Mouse (Mus musculus) left cerebral cortex, adult 8-10 months (tissue): Measurements from ENCODE around the gene Rere. TPM values are rescaled to one million over a fixed set of nuclear protein-coding genes. Genes with fewer than 3 reads are reported as not detected.
A peak's percentile ranks its signal among the peaks of the same experiment; 100 is the strongest.

ENCODE experiments used
- DNase-seq, 2 experiments: peaks; one replicate each; pipeline ENCODE4 v3.0.0; 2022; ENCODE audit warnings: low spot score in 2 of 2
- total RNA-seq, 4 experiments: library from RNA; stranded (reverse); gene quantifications; 2 replicates each; pipeline ENCODE4 v1.2.4; 2022

The Rere gene
- total RNA-seq = 100 to 1,000 TPM in 1 of 4 experiments, 10 to 100 TPM in 3; 86.6 to 105 (median 93.5) TPM

GRCm38 (mm10) chr4:150281018-150281761 is at the start of gene Rere:
Gene Rere, plus strand, starts transcription at chr4:150281646.
- DNase-seq = peak; percentile 95 to 99

DNA sequence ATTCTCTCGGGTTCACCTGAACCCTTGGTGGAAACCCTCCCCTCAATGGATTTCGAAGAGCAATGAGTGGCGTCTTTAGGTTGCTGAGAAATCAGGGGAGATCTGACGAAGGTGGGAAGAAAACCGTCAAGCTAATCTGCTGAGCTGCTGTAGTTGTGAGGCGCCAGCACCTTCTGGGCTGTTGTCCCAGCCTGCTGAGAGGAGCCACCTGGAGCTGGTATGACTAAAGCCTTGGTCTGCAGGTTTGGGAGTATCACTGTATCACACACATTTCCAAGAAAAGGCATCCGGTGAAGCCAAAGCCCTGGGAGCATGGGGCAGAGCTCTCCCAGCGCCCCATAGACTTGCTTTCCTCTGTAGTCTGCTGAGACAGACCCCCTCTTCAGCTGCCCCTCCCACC is 49.6 kb upstream of the Rere start:
- peak in 1 of 2 experiments; percentile 74 for DNase-seq

DNA sequence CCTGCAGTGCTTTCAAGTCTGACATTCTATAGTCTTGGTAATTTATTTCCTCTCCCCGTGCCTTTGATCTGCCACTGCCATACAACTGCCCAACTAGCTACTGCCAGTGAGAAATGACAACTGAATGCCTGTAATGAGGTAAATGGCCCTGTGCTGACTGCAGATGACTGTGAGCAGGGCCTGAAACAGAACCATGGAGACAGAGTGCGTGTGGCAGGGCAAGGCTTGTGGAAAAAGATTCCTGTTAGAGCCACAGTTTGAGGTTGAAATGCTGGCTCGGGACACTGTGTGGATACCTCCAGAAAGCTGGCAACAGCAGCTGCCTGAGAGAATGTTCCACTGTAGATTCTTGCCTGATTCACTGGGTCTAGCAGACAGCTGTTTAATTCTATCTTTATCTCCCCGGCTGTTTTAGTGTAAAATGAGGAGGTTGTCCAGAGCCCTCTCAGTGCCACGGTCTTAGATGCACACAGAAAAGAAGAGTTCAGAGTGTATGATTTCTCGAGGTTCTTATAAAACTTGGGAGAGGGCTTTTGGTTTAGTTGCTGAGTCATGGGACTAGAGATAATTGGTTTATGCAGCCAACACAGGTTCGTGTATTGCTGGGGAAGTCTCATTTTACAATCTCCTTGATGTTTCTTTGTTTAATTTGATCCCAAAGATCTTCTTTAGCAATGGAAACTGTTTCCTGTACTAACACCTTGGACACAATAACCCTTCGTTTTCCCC is 46.7 kb upstream of the Rere start:
- no peak for DNase-seq

- DNase-seq = no peak
Measured at GRCm38 (mm10) chr4:150235585-150235984, 45.9 kb upstream of the Rere start.

- no peak for DNase-seq
Measured at GRCm38 (mm10) chr4:150236031-150236430, 45.4 kb upstream of the Rere start.

DNA sequence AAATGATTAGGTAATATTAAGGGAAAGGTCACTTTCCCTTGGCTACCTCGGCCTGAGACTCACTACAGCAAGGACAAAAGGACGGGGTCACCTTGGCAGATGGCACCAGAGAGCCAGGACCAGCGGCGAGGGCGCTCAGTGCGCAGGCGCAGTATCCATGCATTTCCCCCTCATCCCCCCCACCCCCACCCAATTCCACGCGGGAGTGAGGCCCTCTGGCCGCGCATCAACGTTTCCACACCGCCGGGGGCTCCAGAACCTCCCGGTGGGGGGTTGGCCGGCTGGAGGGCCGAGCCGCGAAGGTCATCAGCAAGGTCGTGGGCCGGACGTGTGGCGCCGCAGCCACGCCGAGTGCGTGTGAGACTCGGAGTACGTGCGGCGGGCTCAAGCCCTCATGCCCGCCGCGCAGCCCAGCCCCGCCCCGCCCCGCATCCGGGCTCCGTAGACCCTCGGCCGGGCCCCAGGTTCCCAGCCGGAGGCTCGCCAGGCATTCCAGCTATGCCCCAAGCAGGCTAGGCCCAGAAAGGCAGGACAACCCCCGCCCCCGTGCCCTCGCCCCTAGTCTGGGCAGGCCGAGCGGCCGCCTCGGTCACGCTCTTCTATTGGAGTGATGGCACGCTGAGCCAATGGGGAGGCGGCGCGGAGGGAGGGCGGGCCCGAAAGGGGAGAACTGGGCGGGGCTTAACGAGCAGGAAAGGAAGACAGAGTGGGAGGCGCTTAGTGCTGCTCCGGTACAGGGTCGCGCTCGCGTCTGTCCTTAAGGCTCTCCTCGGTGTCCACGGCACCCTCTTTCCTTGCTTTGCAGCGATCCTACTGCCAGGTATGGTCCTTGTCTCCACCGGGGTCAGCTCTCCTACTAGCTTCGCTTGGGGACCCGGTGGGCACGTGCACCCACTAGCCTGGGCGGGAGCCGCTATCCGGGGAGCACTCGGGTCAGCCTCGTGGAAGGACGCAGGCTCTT is 44.6 kb upstream of the Rere start, which contains the start of gene Eno1:
Eno1 (plus strand) TSS at position 201 of the 961 bp plus-strand sequence.
- peak; percentile 91 to 98 for DNase-seq

DNA sequence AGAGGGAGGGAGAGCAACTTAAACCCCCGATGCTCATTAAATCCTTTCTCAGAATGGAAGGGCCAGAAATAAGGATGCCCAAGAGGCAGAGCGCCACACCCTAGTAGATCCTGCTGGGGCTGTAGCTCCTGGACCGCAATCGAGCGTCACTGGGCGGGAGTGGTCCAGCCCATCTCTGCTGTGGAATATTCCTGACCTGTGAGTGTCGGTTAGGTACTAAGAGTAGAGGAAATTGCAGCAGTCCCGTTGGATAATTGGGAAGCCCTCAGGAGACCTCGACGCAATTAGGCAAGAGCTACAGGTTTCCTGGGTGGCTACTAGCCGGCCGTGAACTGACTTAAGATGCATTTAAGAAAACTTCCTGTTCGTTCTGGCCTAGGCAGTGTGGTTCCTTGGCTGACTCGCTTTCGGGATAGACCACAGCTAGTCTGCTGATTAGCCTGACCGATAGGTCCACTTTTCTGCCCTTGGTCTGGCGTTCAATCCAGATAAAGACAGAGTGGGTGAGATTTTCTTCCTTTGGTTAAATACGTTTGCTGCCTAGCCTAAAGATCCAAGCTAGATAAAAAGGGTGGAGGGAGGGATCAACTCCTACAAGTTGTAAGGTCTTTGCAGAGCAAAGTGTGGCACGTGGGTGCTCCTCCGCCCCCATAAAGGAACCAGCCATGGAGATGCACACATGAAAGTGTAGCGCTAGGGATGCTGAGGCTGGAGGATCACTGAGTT is 43.6 kb upstream of the Rere start:
- no peak for DNase-seq

DNA sequence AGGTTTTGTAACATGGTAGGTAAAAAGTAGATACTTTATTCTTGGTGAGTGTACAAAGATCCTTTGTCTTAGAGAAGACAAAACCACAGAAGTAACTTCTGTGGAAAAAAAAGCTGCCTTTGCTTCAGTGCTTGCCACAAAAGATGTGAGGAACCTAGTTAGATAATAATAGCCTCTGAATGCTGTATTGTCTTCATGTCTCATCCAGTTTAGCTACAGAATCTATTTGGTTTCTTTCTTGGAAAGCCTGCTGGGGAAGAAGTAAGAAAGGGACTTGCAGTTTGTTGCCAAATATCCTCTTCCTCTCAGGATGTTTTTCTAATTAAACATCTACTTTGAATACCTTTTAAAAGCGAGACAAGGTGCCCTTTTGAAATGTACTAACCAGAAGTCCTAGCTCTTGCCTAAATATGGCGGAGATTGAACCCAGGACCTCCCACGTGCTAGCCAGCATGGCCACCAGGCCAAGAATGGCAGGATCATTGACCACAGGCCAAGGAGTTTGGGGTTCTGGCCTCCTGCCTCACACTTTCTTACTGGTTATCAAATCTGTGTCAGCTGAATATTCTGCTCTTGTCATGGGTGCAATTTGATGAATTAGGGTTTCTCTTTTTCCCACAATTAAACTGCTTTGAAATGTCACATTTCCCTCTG is 42.9 kb upstream of the Rere start:
- no peak for DNase-seq

GRCm38 (mm10) chr4:150239087-150239480 is 42.4 kb upstream of the Rere start:
- no peak for DNase-seq

GRCm38 (mm10) chr4:150239503-150239902 is 41.9 kb upstream of the Rere start:
- no peak for DNase-seq

GRCm38 (mm10) chr4:150239951-150240368 is 41.5 kb upstream of the Rere start:
- peak in 1 of 2 experiments; percentile 59 for DNase-seq

DNA sequence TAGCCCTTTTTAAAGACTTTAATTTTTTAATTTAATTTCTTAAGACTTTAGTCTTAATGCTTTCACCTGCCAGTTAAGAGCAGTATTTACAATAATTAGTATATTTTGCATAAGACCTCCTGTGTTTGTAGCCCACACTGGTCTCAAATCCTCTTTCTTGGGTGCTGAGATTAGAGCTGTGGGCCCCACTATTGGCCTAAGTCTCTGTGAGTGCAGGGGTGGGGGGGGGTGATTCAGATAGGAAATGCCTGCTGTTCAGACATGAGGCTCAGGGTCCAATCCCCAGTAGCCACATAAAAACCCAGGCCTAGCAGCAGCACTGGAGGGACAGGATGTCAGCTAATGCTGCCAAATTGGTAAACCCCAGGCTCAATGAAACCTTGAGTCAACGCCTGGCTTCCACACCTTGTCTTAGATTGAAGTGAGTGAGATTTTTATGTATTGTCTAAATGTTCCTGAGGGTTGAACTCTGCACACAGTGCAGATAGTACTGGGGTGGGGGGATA is 41.0 kb upstream of the Rere start:
- DNase-seq = no peak

GRCm38 (mm10) chr4:150241708-150242107 is 39.7 kb upstream of the Rere start:
- no peak for DNase-seq

DNA sequence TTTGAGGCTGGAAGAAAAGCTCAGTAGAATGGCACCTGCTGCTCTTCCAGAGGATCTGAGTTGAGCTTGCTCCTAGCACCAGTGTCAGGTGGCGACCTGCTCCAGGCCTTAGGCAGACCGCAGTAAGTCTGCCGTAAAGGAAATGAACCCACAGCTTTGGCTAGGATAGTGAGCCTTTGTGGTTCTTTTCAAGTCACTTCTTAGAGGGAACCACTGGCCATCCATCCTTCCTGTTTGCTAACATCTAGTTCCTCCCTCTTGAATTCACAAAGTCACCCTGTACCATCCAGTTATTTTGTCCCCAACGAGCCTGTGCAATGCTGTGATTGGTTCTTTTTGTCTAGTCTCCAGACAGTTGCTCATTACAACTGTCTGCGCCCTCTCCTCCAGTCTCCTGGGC is 38.7 kb upstream of the Rere start:
- DNase-seq = no peak

DNA sequence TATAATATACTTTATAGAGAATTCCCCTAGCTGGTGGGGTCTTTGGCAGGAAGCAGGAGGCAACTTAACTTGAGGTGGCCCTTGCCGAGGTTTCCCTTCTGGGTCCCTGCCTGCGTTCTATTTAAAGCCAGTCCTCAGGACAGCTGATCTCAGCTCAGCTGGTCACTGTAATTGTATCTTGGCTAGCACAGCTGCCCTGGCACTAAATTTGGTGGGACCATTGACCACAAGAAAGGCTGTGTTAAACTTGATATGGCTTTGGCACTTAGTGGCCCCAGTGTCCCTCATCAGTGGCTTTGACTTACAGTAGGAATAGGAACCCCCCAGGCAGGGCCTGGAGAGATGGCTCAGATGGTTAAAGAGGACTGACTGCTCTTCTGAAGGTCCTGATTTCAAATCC is 35.6 kb upstream of the Rere start:
- DNase-seq = no peak

GRCm38 (mm10) chr4:150248009-150248408 is 33.4 kb upstream of the Rere start:
- DNase-seq = peak in 1 of 2 experiments; percentile 55

GRCm38 (mm10) chr4:150248917-150249316 is 32.5 kb upstream of the Rere start:
- no peak for DNase-seq

GRCm38 (mm10) chr4:150249731-150250270 is 31.6 kb upstream of the Rere start:
- no peak for DNase-seq

DNA sequence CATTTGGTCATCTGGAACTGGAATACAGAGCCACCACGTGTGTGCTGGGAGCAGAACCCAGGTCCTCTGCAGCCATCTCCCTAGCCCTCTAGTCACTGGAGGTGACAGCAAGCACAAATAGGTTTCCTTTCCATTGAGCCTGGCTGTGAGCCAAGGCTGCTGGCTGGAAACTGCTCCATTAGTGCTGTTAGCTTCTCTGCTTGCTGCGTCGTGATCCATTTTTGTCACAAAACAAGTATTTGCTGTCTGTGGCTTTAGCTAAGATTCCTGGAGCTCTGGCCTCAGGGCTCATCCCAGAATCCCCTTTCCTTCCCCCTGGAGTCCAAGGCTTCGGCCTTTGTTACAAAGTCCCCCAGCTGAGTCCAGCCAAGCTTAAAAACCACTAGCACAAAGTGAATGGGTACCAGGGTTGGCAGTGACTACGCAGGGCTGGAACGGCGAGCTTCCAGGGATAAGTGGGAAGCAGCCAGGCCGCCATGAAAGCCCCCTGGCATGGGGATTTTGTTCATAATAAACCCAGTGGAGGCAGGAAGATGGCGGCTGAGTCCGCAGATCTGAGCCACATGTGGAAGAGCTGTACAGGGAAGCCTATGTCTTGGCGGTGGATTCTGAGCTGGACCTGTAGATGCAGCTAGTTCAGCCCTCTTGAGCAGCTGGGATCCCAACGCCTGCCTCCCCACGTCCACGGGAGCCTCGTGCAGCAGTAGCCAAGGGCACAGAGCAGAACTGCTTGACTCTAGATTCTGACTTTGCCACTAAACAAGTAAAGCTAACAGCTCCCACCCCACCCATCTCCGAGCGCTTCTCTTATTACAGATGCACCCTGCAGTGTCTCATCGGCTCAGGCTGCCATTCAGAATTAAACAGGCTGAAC is 30.7 kb upstream of the Rere start:
- DNase-seq = no peak
